Mouse (Mus musculus) frontal cortex, postnatal 10 days (tissue): ENCODE results near the gene Rims1.

ENCODE experiments used
- DNase-seq, 2 experiments: peaks; one replicate each; pipeline ENCODE4 v3.0.0; 2022; ENCODE audit warnings: low spot score in 2 of 2, mixed read lengths in 1 of 2

Gene Rims1

DNA sequence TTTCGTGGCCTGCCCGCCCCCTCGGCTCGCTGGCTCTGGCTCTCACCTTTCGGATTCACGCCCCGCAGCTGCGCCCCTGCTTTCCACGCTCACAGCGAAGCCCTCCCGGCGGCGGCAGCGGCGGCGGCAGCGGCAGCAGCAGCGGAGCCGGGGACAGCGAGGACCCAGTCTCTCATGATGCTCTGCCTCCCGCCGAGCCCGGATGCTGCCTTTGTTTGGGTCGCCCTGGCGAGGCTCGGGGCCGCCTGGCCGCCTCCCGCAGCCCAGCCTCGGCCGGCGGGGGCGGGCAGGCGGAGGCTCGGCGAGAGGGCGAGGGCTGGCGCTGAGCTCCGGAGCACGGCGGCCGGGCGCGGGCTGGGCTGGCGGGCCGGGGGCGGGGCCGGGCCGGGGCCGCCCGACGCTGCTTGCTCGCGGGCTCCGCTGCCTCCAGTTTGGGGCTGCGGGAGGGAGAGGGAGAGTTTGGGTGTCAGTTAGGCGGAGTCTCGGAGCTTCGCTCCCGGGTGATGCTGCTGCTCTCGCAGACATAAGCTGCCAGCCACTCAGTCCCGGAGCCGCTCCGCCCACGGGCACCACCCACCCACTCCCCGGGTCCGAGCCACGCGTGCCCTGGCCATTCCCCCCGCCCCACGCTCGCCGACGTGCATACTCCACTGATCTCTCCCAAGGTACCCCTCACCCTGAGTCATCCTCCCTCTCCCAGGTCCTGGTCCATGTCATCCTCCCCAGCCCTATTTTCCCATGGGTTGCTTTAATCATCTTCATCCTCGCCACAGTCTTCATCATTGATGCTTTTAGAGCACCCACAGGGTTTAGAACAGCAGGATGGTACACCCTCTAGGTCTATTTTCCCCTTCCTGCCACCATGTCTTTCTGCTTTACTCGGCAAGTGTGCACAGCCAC is at the start of gene Rims1:
Gene Rims1 (minus strand): TSS at position 269 of the 900 bp plus-strand sequence.
- DNase-seq = peak; percentile 69 to 71

DNA sequence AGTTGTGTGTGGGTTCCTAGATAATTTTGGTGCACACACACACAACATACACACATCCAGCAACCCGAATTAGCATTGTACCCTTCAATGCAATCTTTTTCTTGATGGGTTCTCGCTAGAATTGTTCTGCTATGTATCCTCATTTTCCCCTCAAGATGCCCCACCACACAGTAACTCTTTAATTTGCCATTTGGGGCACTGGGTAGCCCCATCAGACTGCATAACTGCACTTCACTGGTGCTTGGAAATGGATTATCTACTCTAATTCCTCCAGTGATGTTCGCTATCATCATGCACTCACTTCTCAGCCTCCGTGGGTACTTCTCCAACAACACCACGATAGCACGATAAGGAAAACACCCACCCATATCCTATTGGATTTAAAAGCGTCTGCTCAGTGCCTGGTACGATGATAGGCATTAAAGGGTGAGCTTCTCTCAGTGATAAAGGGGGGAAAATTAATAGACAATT is 867 bp upstream of the Rims1 start:
- no peak for DNase-seq

DNA sequence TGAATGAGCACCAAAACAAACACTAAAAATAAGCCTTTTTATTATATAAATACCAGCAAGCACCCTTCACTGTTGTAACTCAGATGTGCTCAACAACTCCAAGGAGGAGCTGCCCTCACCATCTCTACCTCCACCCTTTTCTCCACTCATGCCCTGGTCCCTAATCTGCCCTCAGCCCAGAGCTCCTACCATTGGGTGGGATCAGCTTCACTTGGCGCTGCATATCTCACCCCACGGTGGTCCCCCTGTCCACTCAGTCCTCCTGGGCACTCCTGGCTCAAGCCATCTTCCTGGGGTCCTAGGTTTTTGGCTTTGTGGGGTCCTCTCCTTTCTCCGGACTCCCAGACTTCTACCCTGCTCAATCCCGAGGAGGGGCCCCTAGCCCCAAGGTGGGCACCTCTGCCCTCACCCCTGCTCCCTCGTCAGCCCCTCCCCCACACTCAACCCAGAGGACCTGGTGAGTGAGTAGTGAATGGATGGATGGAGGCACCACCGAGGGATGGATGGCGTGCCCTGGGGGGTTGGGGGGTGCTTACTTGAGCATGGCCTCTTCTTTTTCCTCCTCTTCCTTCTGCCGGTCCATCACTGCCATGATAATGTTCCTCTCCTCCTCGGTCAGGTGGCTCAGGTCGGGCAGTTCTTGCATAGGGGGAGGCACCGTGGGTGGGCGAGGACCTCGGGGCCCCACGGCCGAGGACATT is 619 bp downstream of the Rims1 start:
- peak; percentile 40 for DNase-seq

DNA sequence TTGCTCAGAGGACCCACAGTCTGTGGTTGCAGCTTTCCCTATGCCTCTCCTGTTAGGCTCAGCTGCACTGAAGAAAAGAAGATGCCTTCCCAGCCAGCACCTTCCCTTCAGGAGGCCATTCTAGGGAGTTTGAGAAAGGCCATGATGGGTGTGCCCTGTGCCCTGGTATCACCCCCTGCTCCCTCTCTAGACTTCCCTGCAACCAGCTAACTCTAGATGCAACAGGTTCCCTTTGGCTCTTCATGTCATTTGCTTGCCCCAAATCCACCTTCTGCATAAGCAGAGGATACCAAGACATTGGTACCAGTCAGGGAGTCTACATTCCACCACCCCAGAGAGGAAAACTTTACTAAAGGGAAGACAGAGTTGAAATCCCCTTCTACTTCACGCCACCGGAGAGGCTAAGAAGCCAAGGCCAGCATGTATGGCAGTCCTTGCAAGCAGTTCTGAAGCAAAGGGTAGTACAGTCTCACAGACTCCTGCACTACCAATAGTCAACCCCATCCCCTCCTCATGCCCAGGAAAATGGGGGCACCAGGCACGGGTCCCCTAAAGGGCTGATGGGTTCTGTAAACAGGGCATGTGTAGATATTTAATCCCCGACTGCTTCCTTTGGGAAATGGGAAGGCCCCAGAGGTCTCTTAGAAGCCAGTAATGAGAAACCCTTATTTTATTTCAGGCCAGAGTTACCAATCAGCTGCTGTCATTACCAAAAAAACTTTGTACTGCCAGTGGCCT is 1.5 kb downstream of the Rims1 start:
- no peak for DNase-seq

DNA sequence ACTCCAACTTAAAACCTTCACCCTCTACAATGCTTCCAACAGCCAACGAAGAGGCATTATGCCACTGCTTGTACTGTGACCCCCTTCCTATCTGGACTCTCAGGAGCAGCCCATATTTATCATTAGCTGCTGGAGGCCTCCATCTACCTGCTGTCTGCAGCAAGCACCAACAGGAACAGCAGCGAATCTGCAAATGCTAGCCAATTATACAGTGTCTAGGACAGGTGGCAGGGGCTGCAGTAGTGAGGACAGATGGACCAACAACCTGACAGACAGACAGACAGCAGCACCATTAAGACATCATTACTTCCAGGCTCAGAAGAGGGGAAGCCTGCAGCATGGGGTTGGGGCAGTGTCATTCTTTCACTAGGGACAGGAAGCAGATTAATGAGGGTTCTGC is 2.3 kb downstream of the Rims1 start:
- no peak for DNase-seq

DNA sequence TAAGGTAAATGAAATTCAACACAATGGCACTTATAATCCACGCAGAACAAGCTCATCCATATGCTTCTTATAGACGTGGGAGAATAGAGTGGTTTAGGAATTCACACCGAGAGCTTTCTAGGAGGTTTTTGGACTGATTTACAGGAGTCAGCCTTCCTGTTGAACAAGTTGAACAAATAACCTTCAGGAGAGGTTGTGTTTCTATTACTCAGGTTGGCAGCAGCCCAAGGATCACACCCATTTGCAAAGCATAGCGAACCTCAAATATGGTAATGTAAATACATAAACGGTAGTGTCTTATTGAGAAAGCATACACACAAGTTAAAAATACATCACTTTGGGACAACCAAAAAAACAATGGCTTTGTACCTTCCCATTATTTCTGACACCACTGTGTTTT is 5.5 kb downstream of the Rims1 start:
- no peak for DNase-seq

DNA sequence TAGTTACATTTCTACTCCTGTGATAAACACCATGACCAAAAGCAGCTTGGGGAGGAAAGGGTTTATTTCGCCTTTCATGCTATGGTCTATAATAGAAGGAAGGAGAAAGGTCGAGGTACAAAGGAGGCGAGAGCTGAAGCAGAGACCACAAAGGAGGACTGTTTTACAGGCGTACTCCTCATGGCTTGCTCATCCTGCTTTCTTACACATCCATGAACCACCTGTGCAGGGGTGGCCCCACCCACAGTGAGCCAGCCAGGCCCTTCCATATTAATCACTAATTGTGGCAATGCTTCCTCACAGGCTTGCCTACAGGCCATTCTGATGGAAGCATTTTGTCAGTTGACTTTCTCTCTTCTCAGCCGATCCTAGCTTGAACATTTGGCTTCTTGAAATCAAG is 8.7 kb downstream of the Rims1 start:
- DNase-seq = no peak

DNA sequence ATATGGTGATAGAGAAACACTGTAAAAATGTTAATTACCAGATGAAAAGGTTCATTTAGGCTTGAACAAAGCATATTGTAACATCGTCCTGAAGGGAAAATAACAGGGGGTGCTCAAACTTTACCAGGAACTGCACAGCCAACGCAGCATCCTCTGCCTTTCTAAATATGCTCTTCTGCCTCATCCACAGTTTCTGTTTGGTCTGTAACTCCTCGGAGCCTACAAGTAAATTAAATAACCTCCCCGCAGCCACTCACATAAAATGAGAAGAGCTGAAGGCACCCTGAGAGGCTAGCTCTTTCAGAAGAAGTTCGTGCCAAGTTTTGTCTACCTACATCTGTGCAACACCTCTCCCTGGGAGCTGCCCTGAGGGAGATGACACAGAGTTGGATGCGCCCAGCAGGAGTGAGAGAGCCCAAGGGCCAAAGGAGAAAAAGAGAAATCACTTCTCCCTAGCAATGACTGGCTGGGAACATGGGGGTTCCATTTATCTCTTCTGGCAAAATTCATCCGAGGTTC is 16.3 kb downstream of the Rims1 start:
- DNase-seq = no peak

DNA sequence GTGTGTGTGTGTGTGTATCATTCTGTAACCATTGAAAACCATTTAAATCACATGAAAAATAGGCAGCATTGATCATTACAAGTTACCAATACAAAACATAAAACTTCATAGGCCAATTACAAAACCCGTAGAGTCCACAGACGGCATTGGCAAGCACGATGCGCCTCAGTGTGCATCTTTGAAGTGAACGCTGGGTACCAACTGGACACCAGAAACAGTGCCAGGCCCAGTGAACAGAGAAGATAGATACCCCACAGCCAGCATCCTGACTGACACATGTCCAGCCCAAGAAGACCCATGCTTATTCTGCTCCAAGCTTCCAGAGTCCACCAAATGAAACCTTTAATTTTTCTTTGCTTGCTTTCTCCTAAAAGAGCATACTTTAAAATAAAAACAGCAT is 18.2 kb downstream of the Rims1 start:
- no peak for DNase-seq

DNA sequence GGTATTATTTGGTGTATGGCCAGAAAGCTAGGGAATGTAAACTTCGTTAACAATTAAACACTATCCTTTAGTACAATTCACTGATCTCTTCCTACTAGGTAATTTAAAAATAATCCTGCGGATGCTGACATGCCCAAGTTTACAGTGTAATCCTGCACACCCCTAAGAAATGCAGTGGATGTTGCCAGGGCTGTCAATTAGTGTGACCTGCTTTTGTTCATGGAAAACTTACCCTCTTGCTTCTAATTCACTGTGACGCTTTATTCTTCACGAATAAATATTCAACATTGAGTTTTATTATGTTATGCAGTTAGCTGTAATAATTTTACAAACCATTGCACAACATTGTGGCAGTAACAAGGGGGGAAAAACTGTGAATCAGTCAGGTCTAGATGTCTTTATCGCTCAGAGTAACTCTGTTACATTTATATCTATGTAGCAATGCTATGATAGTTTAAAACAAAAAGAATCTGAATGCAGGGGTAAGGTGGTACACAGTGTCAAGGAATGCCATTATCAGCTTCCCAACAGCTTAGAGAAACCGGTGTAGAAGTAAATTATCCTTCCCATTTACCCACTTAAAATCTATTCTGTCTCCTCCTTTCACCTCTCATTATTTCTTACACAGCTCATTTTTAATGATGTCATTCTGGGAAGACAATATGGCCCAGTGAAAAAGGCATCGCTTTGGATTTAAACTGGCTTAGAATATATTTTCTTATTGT is 35.1 kb downstream of the Rims1 start:
- no peak for DNase-seq

DNA sequence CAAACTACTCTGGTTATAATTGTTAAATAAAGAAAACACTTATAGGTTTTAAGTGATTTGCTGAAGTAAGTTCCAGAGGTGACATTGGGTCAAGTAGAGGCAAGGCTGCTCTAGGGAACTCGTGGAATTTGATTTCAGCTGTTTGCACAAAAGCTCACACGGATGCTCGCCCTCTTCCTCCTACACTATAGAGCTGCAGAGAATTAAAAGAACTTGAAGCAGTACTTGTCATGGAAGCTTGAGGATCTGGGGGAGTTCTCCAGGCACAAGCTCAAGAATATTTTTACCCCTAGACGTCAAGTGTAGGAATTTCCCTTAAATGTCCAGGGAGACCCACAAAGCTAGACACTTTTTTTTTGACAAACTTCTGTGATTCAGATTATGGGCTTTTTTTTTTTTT is 42.4 kb downstream of the Rims1 start:
- no peak for DNase-seq

DNA sequence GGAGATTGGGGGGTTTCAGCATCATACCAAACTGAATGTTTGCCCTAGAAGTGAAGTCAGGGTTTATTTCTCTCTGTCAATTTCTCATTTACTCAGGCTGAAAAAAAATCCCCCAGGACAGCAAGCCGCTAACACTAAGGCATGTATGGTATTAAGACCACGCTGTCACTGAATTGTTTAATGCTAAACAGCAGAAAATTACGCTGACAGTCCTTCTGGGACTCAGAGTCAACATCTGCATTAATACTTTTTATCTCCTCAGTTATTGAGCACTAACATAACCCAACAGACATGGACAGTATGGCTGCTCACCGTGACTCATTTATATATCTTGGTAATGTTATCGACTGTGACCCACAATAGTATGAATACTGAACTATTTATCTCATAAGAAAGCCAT is 43.0 kb downstream of the Rims1 start:
- DNase-seq = no peak

DNA sequence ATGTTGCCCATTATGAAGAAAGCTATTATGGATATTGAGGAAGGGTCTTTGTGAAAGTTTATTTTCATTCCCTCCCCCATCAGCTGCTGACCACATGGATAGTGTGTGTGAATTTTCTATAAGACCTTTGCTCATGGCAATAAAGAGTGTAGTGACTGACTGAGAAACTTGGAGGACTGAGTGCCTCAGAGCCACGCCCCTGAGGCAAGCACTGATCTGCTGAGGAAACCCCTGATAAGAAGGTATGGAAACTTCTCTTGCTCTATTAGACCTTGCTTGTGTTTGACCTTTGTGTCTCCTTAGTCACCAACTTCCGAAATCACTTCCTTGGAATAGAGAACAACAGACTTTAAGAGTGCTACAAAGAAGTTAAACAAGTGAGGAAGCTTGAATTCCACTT is 55.3 kb downstream of the Rims1 start:
- DNase-seq = no peak

DNA sequence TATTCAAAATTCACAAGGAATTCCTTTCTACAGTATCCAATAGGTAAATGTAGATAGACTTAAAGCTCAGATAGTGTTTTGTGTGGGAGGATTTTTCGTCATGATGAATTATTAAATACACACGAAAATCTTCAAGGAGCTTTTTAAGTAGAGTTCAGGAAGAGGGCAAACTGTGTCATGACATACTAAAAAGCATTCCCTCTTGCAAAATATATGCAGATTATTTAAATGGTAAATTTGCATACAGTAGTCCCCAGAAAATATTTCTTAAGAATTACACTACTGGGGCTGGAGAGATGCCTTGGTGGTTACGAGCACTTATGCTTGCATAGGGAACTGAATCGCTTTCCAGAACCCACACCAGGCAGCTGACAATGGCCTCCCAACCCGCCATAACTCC is 61.1 kb downstream of the Rims1 start:
- no peak for DNase-seq

DNA sequence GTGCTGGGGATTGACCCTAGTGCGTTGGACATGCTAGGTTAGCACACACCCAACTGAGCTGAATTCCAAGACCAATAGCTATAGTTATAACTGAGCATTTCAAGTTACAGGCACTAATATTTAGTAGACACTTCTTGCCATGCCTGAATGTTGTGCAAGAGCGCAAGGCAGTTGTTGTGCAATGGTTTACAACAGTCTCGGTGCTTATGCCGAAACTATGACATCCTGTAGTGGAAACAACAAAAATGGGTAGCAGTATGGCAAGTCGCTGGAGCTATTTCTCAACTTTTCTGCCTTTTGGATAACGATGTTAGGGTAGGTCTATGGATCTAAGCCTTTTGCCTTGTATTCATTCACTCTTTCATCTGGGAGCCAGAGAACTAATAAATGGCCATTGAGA is 68.3 kb downstream of the Rims1 start:
- DNase-seq = no peak

DNA sequence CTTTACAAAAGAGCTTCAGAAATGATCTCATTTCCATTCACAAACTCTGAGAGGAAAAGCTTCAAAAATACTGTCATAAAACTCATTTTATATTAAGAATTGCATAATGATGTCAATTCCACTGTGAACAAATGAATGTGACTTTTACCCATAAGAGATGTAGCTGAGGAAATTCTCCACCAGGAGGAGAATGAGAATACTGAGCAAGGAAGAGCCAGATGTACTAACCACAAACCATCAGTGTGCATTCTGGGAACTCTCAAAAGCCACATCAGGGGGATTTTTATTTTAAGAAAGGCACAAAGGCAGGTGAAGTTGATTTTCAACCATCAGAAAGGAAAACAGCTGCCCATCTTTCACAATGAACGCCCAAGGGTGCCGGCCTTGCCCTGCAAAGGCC is 71.4 kb downstream of the Rims1 start:
- DNase-seq = no peak

DNA sequence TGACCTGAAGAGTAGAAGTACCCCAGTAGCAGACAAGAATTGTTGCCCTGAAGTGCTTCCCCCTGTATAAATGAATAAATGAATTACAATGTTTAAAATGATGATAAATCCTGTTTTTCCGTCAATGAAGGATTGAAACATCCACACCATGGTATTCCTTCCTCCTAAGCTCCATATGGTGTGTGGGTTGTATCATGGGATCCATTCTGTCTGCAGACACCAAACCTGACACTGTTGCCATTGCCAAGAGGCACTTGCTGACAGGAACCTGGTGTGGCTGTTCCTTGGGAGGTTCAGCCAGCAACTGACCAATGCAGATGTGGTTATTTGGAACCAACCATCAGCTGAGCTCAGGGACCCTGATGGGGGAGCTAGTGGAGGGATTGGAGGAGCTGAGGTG is 72.5 kb downstream of the Rims1 start:
- DNase-seq = no peak

DNA sequence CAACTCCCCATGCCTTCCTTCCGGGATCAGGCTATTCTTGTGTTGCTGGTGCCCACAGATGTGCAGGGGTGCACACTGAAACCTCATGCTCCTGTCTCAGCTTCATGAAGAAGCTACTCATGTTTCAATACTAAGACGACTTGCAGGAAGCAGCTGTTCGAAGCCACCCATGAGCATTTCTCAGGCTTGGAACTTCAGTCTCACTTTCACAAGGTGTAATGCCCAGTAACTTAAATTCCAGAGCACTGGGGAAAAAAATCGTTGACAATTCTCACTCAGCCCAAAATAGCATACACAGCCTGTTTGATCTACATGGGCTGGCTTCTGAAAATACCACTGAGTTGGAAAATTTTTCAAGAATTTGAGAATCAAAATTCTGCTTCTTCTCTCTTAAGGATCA is 77.6 kb downstream of the Rims1 start:
- DNase-seq = no peak

DNA sequence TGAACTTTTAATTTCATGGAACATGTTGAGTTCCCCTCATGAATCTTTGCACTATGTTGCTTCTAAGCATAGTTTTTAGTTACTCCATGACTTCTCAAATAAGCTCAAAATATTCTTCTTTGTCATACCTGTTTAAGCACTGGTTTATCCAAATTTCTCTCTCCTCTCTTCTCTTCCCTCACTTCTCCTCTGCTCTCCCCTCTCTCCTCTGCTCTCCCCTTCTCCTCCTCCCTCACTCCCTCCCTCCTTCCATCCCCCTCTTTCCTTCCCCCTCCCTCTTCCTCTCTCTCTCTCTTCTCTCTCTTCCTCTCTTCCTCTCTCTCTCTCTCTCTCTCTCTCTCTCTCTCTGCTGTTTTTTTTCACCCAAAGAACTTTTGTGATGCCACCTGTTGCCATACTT is 84.1 kb downstream of the Rims1 start:
- no peak for DNase-seq

DNA sequence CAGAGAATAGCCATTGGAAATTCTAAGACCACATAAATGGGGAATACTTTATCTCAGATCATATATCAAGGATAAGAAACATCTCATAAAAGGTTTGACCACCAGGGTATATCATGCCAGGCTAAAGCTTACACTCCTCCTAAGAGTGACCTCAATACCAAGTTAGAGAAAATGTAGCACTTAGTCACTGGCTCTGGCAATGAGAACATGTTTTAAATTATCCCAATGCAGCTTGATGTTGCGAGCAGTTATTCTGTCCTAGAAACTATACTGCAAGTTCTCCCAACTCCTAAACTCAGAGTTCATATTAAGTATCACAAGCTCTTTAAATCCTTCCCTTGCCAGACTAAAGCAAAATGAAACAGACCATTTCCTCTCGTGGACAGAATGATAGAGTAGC is 85.1 kb downstream of the Rims1 start:
- no peak for DNase-seq

DNA sequence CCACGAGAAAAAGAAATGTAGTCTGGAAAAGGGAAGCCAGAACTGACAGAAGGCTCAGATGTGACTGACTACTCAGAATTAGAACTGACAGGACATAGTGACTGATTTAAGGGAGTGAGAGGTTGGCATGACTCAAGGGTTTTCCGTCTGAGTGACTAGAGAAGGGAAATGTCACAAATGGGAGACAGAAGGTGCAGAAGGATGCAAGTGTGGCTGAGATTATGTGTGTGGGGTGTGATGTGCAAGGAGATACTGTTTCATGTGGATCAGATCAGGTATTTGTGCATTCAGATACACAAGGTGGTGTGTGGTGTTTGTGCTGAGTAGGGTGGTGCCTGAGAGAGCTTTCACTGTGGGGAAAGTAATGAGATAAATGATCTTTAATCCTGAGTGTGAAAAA is 96.3 kb downstream of the Rims1 start:
- no peak for DNase-seq

DNA sequence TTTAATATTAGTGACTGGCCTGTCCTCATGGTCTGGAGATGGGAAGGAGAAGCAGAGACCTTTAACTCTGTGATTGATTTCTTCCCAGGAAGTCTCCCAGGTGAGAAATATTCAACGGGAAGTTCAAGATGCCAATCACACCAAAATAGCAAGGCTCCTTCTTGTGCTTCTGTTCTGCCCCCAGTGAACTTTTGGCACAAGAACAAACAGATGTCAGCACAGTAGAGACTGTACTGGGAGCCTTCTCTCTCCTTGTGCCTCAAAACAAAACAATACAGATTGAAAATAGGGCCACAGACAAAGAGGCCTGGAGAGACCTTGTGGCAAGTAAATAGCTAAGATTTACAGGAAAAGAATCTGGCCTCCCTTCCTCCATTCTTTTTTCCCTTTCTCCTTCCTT is 110.7 kb downstream of the Rims1 start:
- no peak for DNase-seq
